Mouse (Mus musculus) forebrain, postnatal 0 days (tissue): ENCODE results near the gene Psme1. TPM values are rescaled to one million over a fixed set of nuclear protein-coding genes. Genes with fewer than 3 reads are reported as not detected.

Experiments used
- ATAC-seq: fragments of 200-750 bp; cut with Nextera tagmentation; 2 replicates; pipeline ENCODE4 v1.8.0; 2017; ENCODE audit warnings: mild to moderate bottlenecking, moderate library complexity
- DNase-seq: peaks from one replicate; pipeline ENCODE4 v3.0.0-alpha.2; 2015
- H3K27ac ChIP-seq: fragments of 300-500 bp; sonication (generic); 2 replicates; pipeline ENCODE4 v1.5.1; 2014; ENCODE audit warnings: low read depth, mild to moderate bottlenecking, antibody characterized with exemption, low read length, moderate library complexity, mixed read lengths
- H3K27me3 ChIP-seq: fragments of 300-500 bp; sonication (generic); 2 replicates; pipeline ENCODE4 v1.6.1; 2014; ENCODE audit warnings: mild to moderate bottlenecking, low read length, mixed read lengths; ENCODE audit not compliant: insufficient read depth
- H3K36me3 ChIP-seq: fragments of 300-500 bp; sonication (generic); 2 replicates; pipeline ENCODE4 v1.6.1; 2014; ENCODE audit warnings: mild to moderate bottlenecking, moderate library complexity; ENCODE audit not compliant: insufficient read depth
- H3K4me1 ChIP-seq: fragments of 300-500 bp; sonication (generic); 2 replicates; pipeline ENCODE4 v1.6.1; 2014; ENCODE audit warnings: antibody characterized with exemption; ENCODE audit not compliant: insufficient read depth
- H3K4me2 ChIP-seq: fragments of 300-500 bp; sonication (generic); 2 replicates; pipeline ENCODE4 v1.6.1; 2014; ENCODE audit warnings: low read depth, mild to moderate bottlenecking, moderate library complexity
- H3K4me3 ChIP-seq: fragments of 300-500 bp; sonication (generic); 2 replicates; pipeline ENCODE4 v1.5.1; 2014; ENCODE audit warnings: low read depth, low read length, mixed read lengths
- H3K9ac ChIP-seq: fragments of 300-500 bp; sonication (generic); 2 replicates; pipeline ENCODE4 v1.6.1; 2014; ENCODE audit warnings: mild to moderate bottlenecking
- H3K9me3 ChIP-seq: fragments of 300-500 bp; sonication (generic); 2 replicates; pipeline ENCODE4 v1.6.1; 2016; ENCODE audit warnings: low read length
- CTCF ChIP-seq: sonication (generic); IDR thresholded peaks from 2 replicates; pipeline ENCODE4 v1.5.1; 2016; ENCODE audit warnings: antibody characterized with exemption, control low read depth, low read depth
- WGBS: fragments of 180-500 bp; shearing (Covaris S2); extraction: QIAGEN DNeasy Blood & Tissue Kit; methylation state at CpG from one replicate; pipeline ENCODE4 v1.1.7; 2014; 5-methylcytosine and 5-hydroxymethylcytosine counted together
- polyA plus RNA-seq: library from polyadenylated mRNA; unstranded; fragments of >200 nt; fragmentation: Nextera tagmentation; extraction: Ambion mirVana; gene quantifications from 2 replicates; pipeline ENCODE4 v1.2.1, GENCODE M21; 2015
- total RNA-seq: library from RNA; depleted of rRNA; stranded (reverse); fragments of >200 nt; gene quantifications from 2 replicates; pipeline ENCODE4 v1.2.3, GENCODE M21; 2014; rRNA removed

The Psme1 gene
- total and polyA plus RNA-seq, 2 experiments from 2014 or later, result 136 to 238 TPM

DNA sequence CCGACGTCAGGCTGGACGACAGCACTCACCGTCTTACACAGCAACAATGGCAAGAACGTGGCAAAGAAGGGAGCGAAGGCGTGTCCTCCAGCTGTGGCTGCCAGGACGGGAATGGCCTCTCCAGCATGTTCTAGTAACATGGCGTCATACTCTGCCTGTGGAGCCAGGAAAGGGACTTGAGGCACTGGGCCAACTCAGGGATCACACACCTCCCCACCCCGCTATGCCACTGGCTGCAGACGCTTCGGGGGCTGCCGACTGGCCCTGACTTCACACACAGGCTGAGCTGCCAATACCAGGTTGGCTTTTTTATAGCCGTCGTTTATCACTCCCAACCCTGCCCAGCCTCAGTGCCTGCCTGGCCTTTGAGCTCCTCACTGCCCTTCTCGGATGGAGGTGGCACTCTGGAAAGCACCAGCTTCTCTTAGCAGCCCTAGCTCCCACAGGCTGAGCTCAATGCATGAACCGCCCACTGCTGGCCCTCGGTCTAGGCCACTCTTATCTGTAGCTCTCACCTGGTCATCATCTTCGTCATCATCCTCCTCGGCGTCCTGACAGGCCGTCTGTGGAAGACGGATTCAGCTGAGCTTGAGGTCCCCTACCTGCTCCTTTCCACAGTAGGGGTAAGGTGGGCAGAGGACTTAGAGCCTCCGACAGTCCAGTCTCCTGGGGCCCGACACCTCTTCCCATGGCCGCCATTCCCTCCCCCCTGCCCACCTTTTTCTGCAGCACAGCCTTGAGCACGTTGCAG, 50.3 kb downstream of the Psme1 start:
- Histone ChIP-seq H3K27ac (no peak overlapping the region), H3K27me3 (no peaks in the 10 kb centered on the region)
- TF ChIP-seq CTCF, result no peak

DNA sequence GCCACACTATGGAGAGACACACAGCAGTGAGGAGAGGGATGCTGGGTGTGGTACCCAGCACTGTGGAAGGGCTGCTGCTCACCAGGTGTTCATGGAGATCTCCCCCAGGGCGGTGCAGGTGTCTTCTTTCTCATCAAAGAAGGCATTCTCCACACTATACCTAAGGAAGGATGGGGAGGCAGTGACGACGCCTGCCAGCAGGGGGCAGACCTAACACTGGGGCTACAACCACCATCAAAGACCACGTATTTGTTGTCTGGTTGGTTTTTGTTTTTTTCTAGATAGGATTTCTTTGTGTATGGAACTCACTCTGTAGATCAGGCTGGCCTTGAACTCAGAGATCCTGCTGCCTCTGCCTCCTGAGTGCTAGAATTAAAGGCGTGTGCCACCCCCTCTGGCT, 51.4 kb downstream of the Psme1 start:
- ATAC-seq (no peak), DNase-seq (no peak)
- Histone ChIP-seq H3K27ac (no peak overlapping the region), H3K4me3 (no peak overlapping the region), H3K27me3 (no peaks in the 10 kb centered on the region), H3K36me3 (peaks cover 94% of the 10 kb centered on the region), H3K4me2 (no peak overlapping the region), H3K4me1 (no peaks in the 10 kb centered on the region), H3K9ac (no peak overlapping the region), H3K9me3 (no peaks in the 10 kb centered on the region)
- peak; percentile 66 for TF ChIP-seq CTCF
- 56% methylated on average over 5 of the region's 5 CpGs for WGBS

More for the DNA sequence above, 50.3 kb downstream of the Psme1 start:
- WGBS, result 93% methylated on average over 27 of the region's 27 CpGs
- no peak overlapping the region for H3K9ac ChIP-seq
- peaks cover 90% of the 10 kb centered on the region for H3K36me3 ChIP-seq
- DNase-seq (no peak), ATAC-seq (no peak)
- H3K9me3 ChIP-seq, result no peaks in the 10 kb centered on the region
- no peaks in the 10 kb centered on the region for H3K4me1 ChIP-seq
- no peak overlapping the region for H3K4me3 ChIP-seq
- H3K4me2 ChIP-seq, result no peak overlapping the region

Other genes with a start within 250 kb of the Psme1 start
Only the 30 nearest of the 31 such genes appear.
- gene Dhrs4, start 99.4 kb upstream of the Psme1 start, total RNA-seq, result 11.9 and 14.8 TPM in 2 replicates
- gene Dhrs4, start 99.4 kb upstream of the Psme1 start, polyA plus RNA-seq, result 20.9 and 22.2 TPM in 2 replicates
- gene Carmil3, start 87.5 kb upstream of the Psme1 start, total RNA-seq, result 91.4 and 129 TPM in 2 replicates
- 13.2 and 19.5 TPM in 2 replicates for gene Carmil3, start 87.5 kb upstream of the Psme1 start, polyA plus RNA-seq
- gene Cpne6, start 67.7 kb upstream of the Psme1 start, total RNA-seq, result 32.5 and 39.6 TPM in 2 replicates
- 48.7 and 49.9 TPM in 2 replicates for gene Cpne6, start 67.7 kb upstream of the Psme1 start, polyA plus RNA-seq
- 2.0 and 2.7 TPM in 2 replicates for gene Nrl, start 53.1 kb upstream of the Psme1 start, total RNA-seq
- 0.21 TPM in 1 of 2 replicates, not detected in the other for gene Nrl, start 53.1 kb upstream of the Psme1 start, polyA plus RNA-seq
- 23.6 and 24.5 TPM in 2 replicates for gene Pck2, start 37.9 kb upstream of the Psme1 start, total RNA-seq
- 9.8 and 12.5 TPM in 2 replicates for gene Pck2, start 37.9 kb upstream of the Psme1 start, polyA plus RNA-seq
- 101 and 104 TPM in 2 replicates for gene Dcaf11, start 18.1 kb upstream of the Psme1 start, total RNA-seq
- gene Dcaf11, start 18.1 kb upstream of the Psme1 start, polyA plus RNA-seq, result 89.4 and 103 TPM in 2 replicates
- gene A730061H03Rik, start 17.7 kb upstream of the Psme1 start, total RNA-seq, result not detected in 2 replicates
- not detected in 2 replicates for gene A730061H03Rik, start 17.7 kb upstream of the Psme1 start, polyA plus RNA-seq
- 0.23 TPM in 1 of 2 replicates, not detected in the other for gene Fitm1, start 2.5 kb upstream of the Psme1 start, total RNA-seq
- gene Fitm1, start 2.5 kb upstream of the Psme1 start, polyA plus RNA-seq, result 0.20 and 0.22 TPM in 2 replicates
- 25.2 and 31.5 TPM in 2 replicates for gene Emc9, start 7.2 kb downstream of the Psme1 start, total RNA-seq
- 53.2 and 55.6 TPM in 2 replicates for gene Emc9, start 7.2 kb downstream of the Psme1 start, polyA plus RNA-seq
- gene Psme2, start 13.0 kb downstream of the Psme1 start, total RNA-seq, result 76.2 and 137 TPM in 2 replicates
- gene Psme2, start 13.0 kb downstream of the Psme1 start, polyA plus RNA-seq, result 171 and 193 TPM in 2 replicates
- 13.5 and 24.2 TPM in 2 replicates for gene Rnf31, start 13.6 kb downstream of the Psme1 start, total RNA-seq
- 17.0 and 18.9 TPM in 2 replicates for gene Rnf31, start 13.6 kb downstream of the Psme1 start, polyA plus RNA-seq
- 16.8 and 18.1 TPM in 2 replicates for gene Irf9, start 25.4 kb downstream of the Psme1 start, total RNA-seq
- gene Irf9, start 25.4 kb downstream of the Psme1 start, polyA plus RNA-seq, result 5.6 and 7.0 TPM in 2 replicates
- gene Rec8, start 39.9 kb downstream of the Psme1 start, total RNA-seq, result 8.5 and 9.2 TPM in 2 replicates
- gene Rec8, start 39.9 kb downstream of the Psme1 start, polyA plus RNA-seq, result 5.9 and 7.2 TPM in 2 replicates
- gene Ipo4, start 57.8 kb downstream of the Psme1 start, total RNA-seq, result 79.8 and 92.0 TPM in 2 replicates
- 82.4 and 90.9 TPM in 2 replicates for gene Ipo4, start 57.8 kb downstream of the Psme1 start, polyA plus RNA-seq
- 2.1 and 6.4 TPM in 2 replicates for gene Gm49378, start 59.8 kb downstream of the Psme1 start, total RNA-seq
- gene Gm49378, start 59.8 kb downstream of the Psme1 start, polyA plus RNA-seq, result 0.97 and 1.0 TPM in 2 replicates
- 26.5 and 33.4 TPM in 2 replicates for gene Tm9sf1, start 65.7 kb downstream of the Psme1 start, total RNA-seq
- gene Tm9sf1, start 65.7 kb downstream of the Psme1 start, polyA plus RNA-seq, result 36.0 and 48.4 TPM in 2 replicates
- 0.43 and 0.46 TPM in 2 replicates for gene Tssk4, start 72.1 kb downstream of the Psme1 start, total RNA-seq
- 0.22 and 0.23 TPM in 2 replicates for gene Tssk4, start 72.1 kb downstream of the Psme1 start, polyA plus RNA-seq
- 50.8 and 51.5 TPM in 2 replicates for gene Mdp1, start 82.4 kb downstream of the Psme1 start, total RNA-seq
- gene Mdp1, start 82.4 kb downstream of the Psme1 start, polyA plus RNA-seq, result 60.0 and 63.5 TPM in 2 replicates
- gene Gmpr2, start 93.8 kb downstream of the Psme1 start, total RNA-seq, result 19.9 and 26.9 TPM in 2 replicates
- 37.3 and 40.9 TPM in 2 replicates for gene Gmpr2, start 93.8 kb downstream of the Psme1 start, polyA plus RNA-seq
- gene Nedd8, start 94.0 kb downstream of the Psme1 start, total RNA-seq, result 132 and 192 TPM in 2 replicates
- 593 and 742 TPM in 2 replicates for gene Nedd8, start 94.0 kb downstream of the Psme1 start, polyA plus RNA-seq
- gene Tinf2, start 103.7 kb downstream of the Psme1 start, total RNA-seq, result 16.9 and 26.3 TPM in 2 replicates
- 18.8 and 21.5 TPM in 2 replicates for gene Tinf2, start 103.7 kb downstream of the Psme1 start, polyA plus RNA-seq
- gene Tgm1, start 135.8 kb downstream of the Psme1 start, total RNA-seq, result 0.05 and 0.15 TPM in 2 replicates
- 0.15 and 0.21 TPM in 2 replicates for gene Tgm1, start 135.8 kb downstream of the Psme1 start, polyA plus RNA-seq
- gene Rabggta, start 144.1 kb downstream of the Psme1 start, total RNA-seq, result 72.8 and 73.3 TPM in 2 replicates
- gene Rabggta, start 144.1 kb downstream of the Psme1 start, polyA plus RNA-seq, result 49.4 and 56.9 TPM in 2 replicates
- 70.4 and 83.8 TPM in 2 replicates for gene Dhrs1, start 167.6 kb downstream of the Psme1 start, total RNA-seq
- 83.3 and 86.0 TPM in 2 replicates for gene Dhrs1, start 167.6 kb downstream of the Psme1 start, polyA plus RNA-seq
- gene Nop9, start 167.6 kb downstream of the Psme1 start, total RNA-seq, result 23.3 and 34.7 TPM in 2 replicates
- gene Nop9, start 167.6 kb downstream of the Psme1 start, polyA plus RNA-seq, result 21.4 and 25.6 TPM in 2 replicates
- gene Cideb, start 180.3 kb downstream of the Psme1 start, total RNA-seq, result 0.23 and 0.43 TPM in 2 replicates
- 0.20 and 0.54 TPM in 2 replicates for gene Cideb, start 180.3 kb downstream of the Psme1 start, polyA plus RNA-seq
- 0.38 TPM in 2 replicates for gene Ltb4r2, start 183.3 kb downstream of the Psme1 start, total RNA-seq
- 0.65 and 1.1 TPM in 2 replicates for gene Ltb4r2, start 183.3 kb downstream of the Psme1 start, polyA plus RNA-seq
- 0.38 and 0.48 TPM in 2 replicates for gene Ltb4r1, start 187.8 kb downstream of the Psme1 start, total RNA-seq
- gene Ltb4r1, start 187.8 kb downstream of the Psme1 start, polyA plus RNA-seq, result 0.90 and 0.99 TPM in 2 replicates
- gene Adcy4, start 206.0 kb downstream of the Psme1 start, total RNA-seq, result 1.6 and 3.6 TPM in 2 replicates
- gene Adcy4, start 206.0 kb downstream of the Psme1 start, polyA plus RNA-seq, result 1.6 and 1.7 TPM in 2 replicates
- gene Ripk3, start 210.7 kb downstream of the Psme1 start, total RNA-seq, result 0.46 and 0.90 TPM in 2 replicates
- gene Ripk3, start 210.7 kb downstream of the Psme1 start, polyA plus RNA-seq, result 0.86 and 2.0 TPM in 2 replicates